Mouse (Mus musculus): ENCODE results near the gene Xdh.
"Not testable (repeated sequence)": the region's sequence is repeated elsewhere in the genome, so short reads cannot be mapped to it uniquely, and the experiment has no call there.

Gene Xdh

DNA sequence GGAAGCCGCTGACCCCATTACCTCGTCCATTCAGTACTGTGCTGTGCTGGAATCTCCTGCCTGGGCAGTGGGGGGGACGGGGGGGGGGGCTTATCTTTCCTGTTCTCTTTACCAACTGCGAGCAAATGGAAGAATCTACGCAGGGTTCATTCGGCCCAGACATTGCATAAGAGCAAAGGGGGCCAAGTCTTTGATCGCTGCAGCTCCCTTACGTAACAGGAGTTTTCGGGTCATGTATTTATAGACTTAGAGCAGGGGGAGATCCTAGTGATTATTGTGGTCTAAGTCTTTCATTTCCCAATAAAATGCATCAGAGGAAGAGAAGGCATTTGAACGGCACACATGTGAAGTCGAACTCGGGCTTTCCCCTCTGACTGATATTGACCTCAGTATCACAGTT, 66.7 kb downstream of the Xdh start:
- DNase-seq (ENCODE audit: extremely low read depth, insufficient read length, low spot score): no peak

DNA sequence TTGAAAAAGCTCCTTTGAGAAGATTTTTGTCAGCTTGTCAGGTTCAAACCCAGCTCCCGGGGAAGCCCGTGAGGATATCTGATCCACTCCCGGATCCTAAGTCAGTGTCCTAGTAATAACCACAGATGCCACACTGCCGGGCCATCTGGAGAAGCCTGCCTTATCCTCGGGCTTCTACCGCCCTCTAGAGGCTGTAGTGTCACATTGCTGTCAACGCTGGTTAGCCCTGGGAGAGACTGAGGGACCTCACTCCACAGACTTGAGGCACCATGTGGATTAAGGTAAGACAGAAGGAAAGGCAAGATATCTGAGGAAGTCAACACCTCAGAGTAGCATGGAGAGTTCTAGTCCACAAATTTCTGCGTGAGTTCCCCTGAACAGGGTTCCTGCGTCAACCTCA, 67.8 kb downstream of the Xdh start:
- DNase-seq (ENCODE audit: extremely low read depth, insufficient read length, low spot score): peak; percentile 44

DNA sequence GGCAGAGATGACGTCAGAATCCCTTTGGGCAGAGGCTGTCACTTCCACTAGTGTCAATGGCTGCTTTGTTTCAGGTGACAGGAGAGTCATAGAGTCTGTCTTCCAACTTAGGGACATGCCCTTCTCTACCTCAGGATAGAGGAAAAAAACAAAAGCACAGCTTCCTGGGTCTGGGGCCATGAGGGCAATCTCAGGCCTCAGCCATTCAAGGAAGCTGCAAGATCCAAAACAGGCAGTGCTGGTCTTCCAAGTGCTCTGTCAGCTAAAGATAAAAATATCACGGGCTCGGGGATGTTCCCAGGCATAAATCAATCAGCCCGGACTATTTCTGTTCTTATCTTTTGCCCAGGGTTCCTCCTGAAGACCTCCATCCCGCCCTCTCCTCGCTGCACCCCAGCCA, 68.7 kb downstream of the Xdh start:
- DNase-seq (ENCODE audit: extremely low read depth, insufficient read length, low spot score): no peak

DNA sequence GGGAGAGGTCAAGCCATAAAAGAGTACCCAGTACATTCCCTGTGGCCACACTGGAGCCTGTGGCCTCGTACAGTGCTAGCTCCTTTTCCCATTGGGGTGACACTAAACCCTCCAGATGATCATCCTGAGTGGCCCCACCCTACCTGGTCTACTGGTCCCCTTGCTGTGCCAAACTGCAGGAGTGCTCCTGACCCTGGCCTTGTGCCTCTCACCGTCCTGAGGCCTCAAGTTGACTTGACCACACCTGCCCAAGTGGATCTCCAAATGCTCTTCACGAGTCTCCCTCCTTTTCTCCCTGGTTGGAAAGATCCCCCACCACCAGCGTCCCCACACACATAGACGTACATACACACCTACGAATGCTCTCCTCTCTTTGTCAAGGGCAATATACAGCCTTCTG, 69.7 kb downstream of the Xdh start:
- no peak for DNase-seq (ENCODE audit: extremely low read depth, insufficient read length, low spot score)

DNA sequence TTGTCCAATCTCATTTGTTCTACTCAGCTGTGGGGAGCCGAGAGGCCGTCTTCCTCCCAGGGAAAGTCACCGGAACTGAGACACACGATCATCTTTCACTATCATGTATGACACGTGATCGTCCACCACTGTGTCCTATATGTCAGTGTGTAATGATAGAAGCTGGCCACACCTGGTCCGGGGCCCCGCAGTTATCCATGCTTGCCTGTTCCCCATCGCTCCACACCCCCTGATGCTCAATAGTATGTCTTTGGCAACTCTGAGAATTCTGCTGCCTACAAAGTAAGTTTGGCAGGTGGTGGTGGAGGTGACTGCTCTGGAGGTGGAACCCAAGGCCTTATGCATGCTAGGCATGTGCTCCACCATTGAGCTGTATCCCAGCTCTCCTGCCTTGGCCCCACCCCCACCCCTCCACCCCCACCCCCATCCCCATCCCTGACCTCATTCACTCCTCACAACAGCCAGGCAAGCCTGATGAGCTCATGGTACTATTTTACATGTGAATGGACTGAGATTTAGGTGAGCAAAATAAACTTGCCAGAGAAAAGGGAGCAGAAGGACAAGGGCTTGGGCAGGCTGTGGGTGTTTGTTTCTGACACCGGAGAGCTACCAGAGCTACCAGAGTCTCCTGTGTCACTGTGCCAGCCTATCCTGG, 70.6 kb downstream of the Xdh start:
- DNase-seq (ENCODE audit: extremely low read depth, insufficient read length, low spot score): no peak

DNA sequence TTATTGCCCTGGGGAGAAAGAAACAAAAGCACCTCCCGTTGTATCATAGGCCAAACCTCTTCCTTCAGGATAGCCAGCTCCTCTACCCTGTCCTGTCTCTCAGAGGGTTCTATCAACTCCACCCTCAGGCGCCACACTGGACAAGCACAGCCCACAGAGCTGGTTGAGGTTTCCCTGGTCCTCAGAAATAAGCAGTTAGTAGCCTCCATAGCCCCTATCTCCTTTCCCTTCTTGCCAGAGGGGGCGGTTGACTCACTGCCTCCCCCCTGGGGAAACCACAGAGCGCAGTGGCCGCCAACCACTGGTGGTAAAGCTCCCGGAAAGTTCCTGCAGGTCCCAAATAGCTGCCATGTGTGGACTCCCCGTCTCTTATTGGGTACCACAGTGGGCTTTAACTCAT, 74.3 kb downstream of the Xdh start:
- no peak for DNase-seq (ENCODE audit: extremely low read depth, insufficient read length, low spot score)

DNA sequence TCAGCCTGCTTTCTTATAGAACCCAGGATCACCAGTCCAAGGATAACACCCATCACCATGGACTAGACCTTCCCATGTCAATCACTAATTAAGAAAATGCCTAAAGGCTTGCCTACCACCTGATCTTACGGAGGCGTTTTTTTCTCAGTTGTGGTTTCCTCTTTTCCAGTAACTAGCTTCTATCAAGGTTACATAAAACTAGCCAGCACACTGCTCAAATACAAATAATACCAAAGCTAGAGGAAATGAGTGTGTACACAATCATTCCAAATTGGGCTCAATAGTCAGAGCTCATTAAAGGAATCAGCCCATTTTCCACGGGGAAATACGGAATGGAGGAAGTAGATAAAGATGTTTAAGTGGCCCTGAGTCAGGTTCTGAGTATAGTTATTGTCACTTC, 74.7 kb downstream of the Xdh start:
- no peak for DNase-seq (ENCODE audit: extremely low read depth, insufficient read length, low spot score)

DNA sequence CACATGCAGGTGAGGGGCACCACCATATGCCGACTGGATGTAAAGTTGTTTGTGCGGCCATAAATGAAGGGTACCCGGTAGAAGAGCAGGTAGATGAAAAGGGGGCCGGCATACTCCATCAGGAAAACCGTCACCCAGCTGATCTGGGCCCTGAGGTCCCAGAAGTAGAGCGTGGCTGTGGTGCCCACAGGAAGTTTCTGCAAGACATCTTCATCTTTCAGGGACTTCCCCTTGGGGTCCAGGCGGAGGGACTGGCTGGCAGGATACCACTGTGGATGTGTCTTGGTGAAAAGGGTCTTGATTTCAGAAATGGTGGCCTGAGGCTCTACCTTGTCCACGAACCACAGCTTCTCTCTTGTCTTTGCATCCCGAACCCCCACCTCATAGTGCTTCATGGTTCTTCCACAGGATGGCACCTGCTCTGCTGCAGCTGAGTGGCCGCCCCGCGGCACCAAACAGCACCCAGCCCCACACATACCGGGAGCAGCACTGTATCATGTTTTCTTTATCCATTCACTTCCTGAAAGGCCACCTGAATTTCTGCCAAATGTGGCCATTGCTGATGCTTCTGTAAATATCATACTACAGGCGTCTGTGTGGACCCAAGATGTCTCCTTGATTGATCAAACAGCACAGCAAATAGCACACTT, 78.9 kb downstream of the Xdh start:
- DNase-seq (ENCODE audit: extremely low read depth, insufficient read length, low spot score): no peak

DNA sequence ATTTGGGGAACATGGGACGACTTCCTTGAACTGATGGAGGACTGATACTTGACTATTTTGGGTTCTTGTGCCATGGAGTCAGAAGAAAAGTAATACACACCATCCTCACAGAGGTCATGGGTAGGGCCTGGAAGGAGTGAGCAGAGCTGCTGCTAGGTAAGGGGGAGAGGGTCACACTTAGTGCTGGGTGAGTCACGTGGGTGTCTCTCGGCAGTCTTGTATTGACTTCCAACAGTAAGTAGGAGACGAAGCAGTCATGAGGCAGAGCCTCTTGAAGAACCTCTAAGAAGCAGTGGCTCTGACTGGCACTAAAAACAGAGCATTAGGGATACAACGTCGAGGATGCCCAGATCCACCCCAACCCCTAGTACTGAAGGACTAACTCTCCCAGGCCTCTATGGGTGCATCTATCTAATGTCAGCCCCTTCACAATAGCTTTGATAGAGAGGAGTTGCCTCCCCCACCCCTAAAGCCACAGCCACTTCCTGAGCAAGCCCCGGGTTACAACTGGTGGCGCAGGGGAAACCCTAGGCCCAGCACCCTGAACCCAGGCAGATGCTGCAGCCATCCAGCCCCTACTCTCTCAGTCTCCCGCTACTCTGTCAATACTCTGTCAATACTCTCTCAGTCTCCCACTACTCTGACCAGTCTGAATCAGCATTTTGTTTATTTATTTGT, 80.8 kb downstream of the Xdh start:
- DNase-seq (ENCODE audit: extremely low read depth, insufficient read length, low spot score): no peak

DNA sequence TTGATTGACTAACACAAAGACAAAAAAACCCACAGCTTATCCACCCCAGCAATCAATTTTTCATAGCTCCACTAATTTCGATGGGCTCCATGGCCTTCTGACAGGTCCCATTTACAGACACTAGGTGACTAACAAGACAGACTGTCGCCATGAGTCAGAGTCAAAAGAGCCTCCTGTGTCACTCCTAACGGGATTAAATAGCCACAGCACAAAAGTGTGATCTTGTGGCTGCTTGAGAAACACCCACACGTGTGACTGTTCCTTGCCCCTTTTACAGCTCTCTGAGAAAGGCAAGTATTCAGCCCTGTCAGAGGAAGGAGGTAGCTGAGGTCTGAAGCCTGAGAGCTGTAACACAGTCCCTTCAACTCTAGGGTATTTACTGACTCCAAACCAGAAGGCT, 96.3 kb downstream of the Xdh start:
- no peak for DNase-seq (ENCODE audit: extremely low read depth, insufficient read length, low spot score)

DNA sequence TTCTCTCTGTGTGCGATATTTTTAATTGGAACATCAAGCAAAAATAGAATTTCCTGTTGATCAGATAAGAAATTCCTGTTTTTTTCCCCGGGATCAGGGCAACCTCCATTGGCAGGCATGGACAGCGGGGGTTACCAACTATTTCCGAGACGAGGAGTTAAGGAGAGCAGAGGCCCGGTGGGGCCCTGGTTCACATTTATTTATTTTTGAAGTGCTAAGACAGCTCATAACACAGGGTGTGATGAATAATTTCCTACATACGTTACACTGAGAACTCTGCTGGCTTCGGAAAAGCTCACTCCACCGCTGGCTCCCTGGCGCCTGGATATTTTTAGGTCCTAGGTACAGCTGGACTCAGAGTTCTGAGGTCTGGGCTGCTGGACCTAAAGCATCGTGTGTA, 97.0 kb downstream of the Xdh start:
- DNase-seq (ENCODE audit: extremely low read depth, insufficient read length, low spot score): no peak

DNA sequence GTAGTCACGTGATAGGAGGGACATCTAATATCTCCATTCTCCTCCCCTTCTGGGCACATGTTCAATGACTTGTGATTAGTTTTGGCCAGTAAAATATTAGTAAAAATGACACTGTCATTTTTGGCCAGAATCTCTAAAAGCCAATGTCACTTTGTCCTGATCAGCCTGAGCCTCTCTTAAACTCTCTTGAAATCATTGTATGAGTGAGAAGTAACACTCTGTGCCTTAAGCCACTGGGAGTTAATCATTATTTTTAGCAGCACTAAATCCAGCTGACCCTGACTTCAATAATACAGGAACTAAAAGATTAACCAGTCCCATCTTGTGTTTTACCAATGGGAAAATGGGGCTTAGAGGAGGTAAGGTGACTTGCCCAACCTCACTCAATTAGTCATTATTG, 102.6 kb downstream of the Xdh start:
- DNase-seq (ENCODE audit: extremely low read depth, insufficient read length, low spot score): no peak

DNA sequence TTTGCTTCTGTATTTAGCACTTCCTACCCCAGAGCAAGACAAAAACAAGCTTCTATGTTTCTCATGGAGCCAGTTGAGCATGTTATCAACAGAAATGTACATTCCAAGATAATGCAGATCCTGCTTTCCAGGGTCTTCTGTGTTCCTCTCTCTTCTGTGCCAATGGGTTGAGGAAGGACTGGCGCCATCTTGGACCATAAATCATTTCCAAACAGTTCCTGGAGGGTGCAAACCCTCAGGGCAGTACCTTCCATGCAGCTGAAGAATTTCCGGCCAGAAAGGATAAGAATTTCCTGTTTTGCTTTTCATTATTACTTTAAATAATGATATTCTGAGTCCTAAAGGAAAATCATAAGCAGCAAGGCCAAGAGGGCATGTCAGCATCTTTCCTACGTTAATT, 104.4 kb downstream of the Xdh start:
- DNase-seq (ENCODE audit: extremely low read depth, insufficient read length, low spot score): no peak

DNA sequence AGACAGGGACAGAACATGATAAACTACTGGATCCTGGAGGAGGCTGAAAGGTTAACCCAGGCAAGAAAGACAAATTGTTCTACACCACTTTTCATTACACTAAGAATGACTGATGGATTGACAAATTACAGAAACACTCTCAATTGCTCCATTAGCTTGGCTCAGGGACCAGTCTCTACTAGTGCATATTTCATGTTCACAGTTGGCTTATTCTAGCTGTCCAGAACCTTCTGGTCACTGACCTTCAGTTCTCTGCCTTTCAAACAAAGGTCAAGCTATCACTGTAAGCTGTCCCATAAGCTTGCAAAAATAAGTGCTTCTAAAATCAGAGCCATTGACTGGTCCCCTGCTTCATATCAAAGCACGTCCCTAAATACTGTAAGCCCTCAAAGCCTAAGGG, 107.0 kb downstream of the Xdh start:
- no peak for DNase-seq (ENCODE audit: extremely low read depth, insufficient read length, low spot score)

DNA sequence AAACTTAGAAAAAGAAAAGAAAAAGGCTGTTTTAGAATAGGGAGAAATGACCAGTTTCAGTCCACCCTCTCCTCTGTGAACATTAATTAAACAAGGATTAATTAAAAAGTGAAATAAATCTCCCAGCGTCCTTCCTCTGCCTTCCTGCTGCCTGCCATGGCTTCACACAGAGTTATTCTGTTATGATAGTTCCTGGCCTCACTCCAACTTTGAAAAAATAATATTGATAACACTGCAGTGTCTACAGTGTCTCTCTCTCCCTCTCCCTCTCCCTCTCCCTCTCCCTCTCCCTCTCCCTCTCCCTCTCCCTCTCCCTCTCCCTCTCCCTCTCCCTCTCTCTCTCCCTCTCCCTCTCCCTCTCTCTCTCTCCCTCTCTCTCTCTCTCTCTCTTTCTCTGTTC, 110.1 kb downstream of the Xdh start:
- DNase-seq (ENCODE audit: extremely low read depth, insufficient read length, low spot score): not testable (repeated sequence)

DNA sequence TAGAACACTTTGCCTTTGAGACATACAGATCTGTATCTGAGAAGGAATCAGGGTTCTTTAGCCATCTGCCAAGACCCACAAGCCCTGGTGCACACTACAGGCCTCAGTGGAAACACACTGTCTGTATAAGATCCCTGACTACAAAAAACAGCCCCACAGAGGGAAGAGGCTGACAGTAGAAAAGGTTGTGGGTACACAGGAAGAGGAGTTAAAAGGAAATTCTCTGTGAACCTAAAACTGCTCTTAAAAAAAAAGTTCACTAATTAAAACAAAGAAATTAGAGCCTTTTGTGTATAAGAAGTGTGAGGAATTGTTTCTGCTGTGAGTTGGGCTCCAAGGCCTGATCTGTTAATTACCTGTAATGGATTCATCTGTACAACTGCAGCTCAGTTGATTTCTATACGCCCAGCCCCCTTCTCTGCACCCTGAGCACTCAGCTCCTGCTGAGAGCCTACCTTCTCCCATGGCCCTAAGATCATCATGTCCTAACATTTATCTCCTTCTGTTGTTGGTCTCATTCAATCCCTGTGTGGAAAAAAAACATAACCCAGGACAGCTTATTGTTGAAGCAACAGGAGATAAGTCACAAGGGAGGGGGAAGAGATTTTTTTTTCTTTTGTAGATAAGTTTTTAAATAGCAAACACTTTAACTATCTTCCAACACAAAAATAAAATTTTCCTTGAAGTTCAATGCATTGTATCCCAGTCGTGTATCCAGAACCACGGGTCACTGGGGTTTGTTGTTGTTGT, 110.7 kb downstream of the Xdh start:
- DNase-seq (ENCODE audit: extremely low read depth, insufficient read length, low spot score): no peak

DNA sequence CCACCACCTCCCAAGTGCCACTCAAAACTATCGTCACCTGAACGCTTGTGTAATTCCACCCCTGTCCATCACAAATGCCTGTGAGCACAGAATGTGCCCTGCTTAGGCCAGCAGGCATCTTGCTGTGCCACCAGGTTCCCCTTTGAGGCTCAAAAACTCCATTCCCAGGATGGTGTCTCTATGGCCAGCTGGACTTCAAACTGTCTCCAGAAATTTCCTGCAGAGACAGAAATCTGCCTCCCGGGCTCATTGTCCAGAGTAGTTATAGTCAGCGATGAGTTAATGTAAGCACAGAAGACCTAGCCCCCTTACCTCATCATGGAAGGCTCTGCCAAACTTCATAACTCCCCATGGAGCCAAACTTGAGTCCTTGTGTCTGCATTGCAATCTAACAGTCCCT, 112.8 kb downstream of the Xdh start:
- no peak for DNase-seq (ENCODE audit: extremely low read depth, insufficient read length, low spot score)

DNA sequence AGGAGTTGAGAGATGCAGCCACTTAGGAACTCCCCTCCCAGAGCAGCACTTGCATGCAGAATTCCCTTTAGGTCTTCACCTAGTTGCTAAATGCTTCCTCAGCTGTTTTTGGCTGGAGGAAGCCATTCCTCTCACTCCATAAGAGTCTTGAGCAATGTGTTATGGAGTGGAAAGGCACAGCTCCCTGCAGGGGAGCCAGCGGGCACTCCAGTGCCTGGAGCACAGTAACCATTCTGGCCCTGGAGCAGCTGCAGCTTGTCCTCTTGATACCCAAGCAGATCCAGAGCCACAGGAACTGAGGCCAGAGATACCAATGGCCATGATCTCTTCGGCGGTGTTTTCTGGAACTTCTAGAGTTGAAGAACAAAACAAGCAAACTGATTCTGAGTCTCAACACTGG, 113.4 kb downstream of the Xdh start:
- no peak for DNase-seq (ENCODE audit: extremely low read depth, insufficient read length, low spot score)
